Mouse (Mus musculus) kidney, embryonic 15.5 days (tissue): Measurements from ENCODE around the gene Postn. TPM values are rescaled to one million over a fixed set of nuclear protein-coding genes. Genes with fewer than 3 reads are reported as not detected.

Experiments used
- ATAC-seq: fragments of 200-750 bp; cut with Nextera tagmentation; replicated peaks from 2 replicates; pipeline ENCODE4 v1.8.0; 2017; ENCODE audit warnings: moderate TSS enrichment; ENCODE audit not compliant: low FRiP score
- H3K27ac ChIP-seq: fragments of 300-500 bp; sonication (generic); 2 replicates; pipeline ENCODE4 v1.5.1; 2015; ENCODE audit warnings: mild to moderate bottlenecking, inconsistent platforms
- H3K27me3 ChIP-seq: fragments of 300-500 bp; sonication (generic); 2 replicates; pipeline ENCODE4 v1.6.1; 2015; ENCODE audit warnings: inconsistent platforms
- H3K36me3 ChIP-seq: fragments of 300-500 bp; sonication (generic); 2 replicates; pipeline ENCODE4 v1.6.1; 2015; ENCODE audit warnings: inconsistent platforms
- H3K4me1 ChIP-seq: fragments of 300-500 bp; sonication (generic); 2 replicates; pipeline ENCODE4 v1.6.1; 2015; ENCODE audit warnings: inconsistent platforms
- H3K4me2 ChIP-seq: fragments of 300-500 bp; sonication (generic); 2 replicates; pipeline ENCODE4 v1.6.1; 2015; ENCODE audit warnings: moderate library complexity, mild to moderate bottlenecking, inconsistent platforms
- H3K4me3 ChIP-seq: fragments of 300-500 bp; sonication (generic); replicated peaks from 2 replicates; pipeline ENCODE4 v1.5.1; 2015; ENCODE audit warnings: mild to moderate bottlenecking, inconsistent platforms
- H3K9ac ChIP-seq: fragments of 300-500 bp; sonication (generic); 2 replicates; pipeline ENCODE4 v1.6.1; 2015; ENCODE audit warnings: mild to moderate bottlenecking, inconsistent platforms
- H3K9me3 ChIP-seq: fragments of 300-500 bp; sonication (generic); replicated peaks from 2 replicates; pipeline ENCODE4 v1.6.1; 2016; ENCODE audit warnings: inconsistent platforms
- WGBS: fragments of 180-500 bp; shearing (Covaris S2); methylation state at CpG from one replicate; pipeline ENCODE4 v1.1.7; 2015; ENCODE audit warnings: mixed read lengths; 5-methylcytosine and 5-hydroxymethylcytosine counted together
- polyA plus RNA-seq: library from polyadenylated mRNA; unstranded; fragments of >200 nt; fragmentation: Nextera tagmentation; extraction: Ambion mirVana; gene quantifications from 2 replicates; pipeline ENCODE4 v1.2.1, GENCODE M21; 2015

Gene Postn
- polyA plus RNA-seq, 1 experiment from 2014 or later: 153 TPM

DNA sequence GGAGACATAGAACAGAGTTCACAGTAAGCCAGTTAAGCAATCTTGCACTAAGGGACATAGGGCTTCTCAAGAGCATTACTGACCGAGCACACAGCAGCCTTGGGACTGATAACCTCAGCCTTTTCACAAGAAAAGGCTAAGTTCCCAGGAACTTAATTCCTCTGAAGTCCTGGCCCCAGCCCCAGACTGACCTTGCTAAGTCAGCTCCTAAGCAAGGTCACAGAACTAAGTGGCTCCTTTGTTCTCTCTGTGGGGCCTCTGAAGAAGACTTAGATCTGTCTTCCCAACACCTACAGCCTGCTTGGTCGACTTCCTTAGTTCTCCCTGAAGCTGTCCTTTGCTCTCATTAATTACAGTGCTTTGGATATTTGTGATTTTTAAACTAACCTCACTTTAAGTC, 38.4 kb downstream of the Postn start:
- Histone ChIP-seq H3K9ac (no peak overlapping the region), H3K4me3 (no peak overlapping the region), H3K9me3 (no peaks in the 10 kb centered on the region), H3K27ac (no peak overlapping the region), H3K27me3 (no peaks in the 10 kb centered on the region), H3K36me3 (no peaks in the 10 kb centered on the region), H3K4me1 (no peaks in the 10 kb centered on the region), H3K4me2 (no peak overlapping the region)
- WGBS: 19% methylated on average over 2 of the region's 2 CpGs
- ATAC-seq: no peak

GRCm38 (mm10) chr3:54399911-54400310, 39.0 kb downstream of the Postn start:
- H3K4me1 ChIP-seq: no peaks in the 10 kb centered on the region
- H3K36me3 ChIP-seq: no peaks in the 10 kb centered on the region
- no peak overlapping the region for H3K4me3 ChIP-seq

GRCm38 (mm10) chr3:54400617-54401016, 39.7 kb downstream of the Postn start:
- H3K4me3 ChIP-seq: no peak overlapping the region
- no peak overlapping the region for H3K9ac ChIP-seq
- no peak overlapping the region for H3K27ac ChIP-seq
- WGBS: 83% methylated on average over 1 of the region's 1 CpGs
- H3K27me3 ChIP-seq: no peaks in the 10 kb centered on the region
- no peaks in the 10 kb centered on the region for H3K9me3 ChIP-seq
- no peaks in the 10 kb centered on the region for H3K36me3 ChIP-seq
- no peak overlapping the region for H3K4me2 ChIP-seq
- no peak for ATAC-seq
- H3K4me1 ChIP-seq: no peaks in the 10 kb centered on the region

More at GRCm38 (mm10) chr3:54399911-54400310, 39.0 kb downstream of the Postn start:
- 33% methylated on average over 2 of the region's 2 CpGs for WGBS
- Histone ChIP-seq H3K27ac (no peak overlapping the region), H3K9me3 (no peaks in the 10 kb centered on the region), H3K9ac (no peak overlapping the region), H3K4me2 (no peak overlapping the region), H3K27me3 (no peaks in the 10 kb centered on the region)
- ATAC-seq: no peak

DNA sequence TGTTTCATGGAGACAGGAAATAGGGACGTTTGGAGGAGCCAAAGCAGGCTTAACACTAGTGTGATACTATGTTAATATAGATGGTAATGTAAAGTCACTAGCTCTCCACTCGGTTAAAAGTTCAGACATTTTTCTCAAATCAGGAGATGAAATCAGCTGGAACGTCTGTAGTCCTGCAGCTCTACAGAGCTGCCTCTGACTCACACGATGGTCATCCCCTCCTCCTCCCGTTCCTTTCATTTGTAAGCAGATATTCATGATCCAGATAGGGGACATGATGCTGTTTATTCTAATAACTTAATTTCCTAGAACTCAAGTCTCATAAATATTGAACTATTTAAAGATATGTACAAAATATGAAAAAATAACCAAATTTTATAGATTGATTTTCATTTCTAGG, 40.8 kb downstream of the Postn start:
- no peak overlapping the region for H3K27ac ChIP-seq
- no peaks in the 10 kb centered on the region for H3K9me3 ChIP-seq
- H3K9ac ChIP-seq: no peak overlapping the region
- no peaks in the 10 kb centered on the region for H3K36me3 ChIP-seq
- ATAC-seq: no peak
- no peak overlapping the region for H3K4me3 ChIP-seq
- WGBS: 77% methylated on average over 5 of the region's 5 CpGs
- H3K4me2 ChIP-seq: no peak overlapping the region
- H3K27me3 ChIP-seq: no peaks in the 10 kb centered on the region
- no peaks in the 10 kb centered on the region for H3K4me1 ChIP-seq

- H3K4me2 ChIP-seq: no peak overlapping the region
- no peak overlapping the region for H3K27ac ChIP-seq
- H3K36me3 ChIP-seq: no peaks in the 10 kb centered on the region
- H3K27me3 ChIP-seq: no peaks in the 10 kb centered on the region
- WGBS: 35% methylated on average over 3 of the region's 3 CpGs
- no peaks in the 10 kb centered on the region for H3K4me1 ChIP-seq
- H3K9ac ChIP-seq: no peak overlapping the region
- ATAC-seq: no peak
- no peaks in the 10 kb centered on the region for H3K9me3 ChIP-seq
- H3K4me3 ChIP-seq: no peak overlapping the region
These were observed 42.9 kb downstream of the Postn start for GRCm38 (mm10) chr3:54403791-54404190.

- WGBS: 49% methylated on average over 2 of the region's 2 CpGs
- no peak for ATAC-seq
These were observed 45.7 kb downstream of the Postn start for GRCm38 (mm10) chr3:54406567-54406966.

GRCm38 (mm10) chr3:54411052-54411451, 50.1 kb downstream of the Postn start:
- Histone ChIP-seq H3K9ac (no peak overlapping the region), H3K4me2 (no peak overlapping the region), H3K27me3 (no peaks in the 10 kb centered on the region), H3K36me3 (no peaks in the 10 kb centered on the region), H3K4me1 (0 out of 2 replicates have a peak, but pooled peaks cover 4% of the 10 kb centered on the region), H3K27ac (no peak overlapping the region), H3K9me3 (no peaks in the 10 kb centered on the region), H3K4me3 (no peak overlapping the region)
- no peak for ATAC-seq
- WGBS: 71% methylated on average over 3 of the region's 3 CpGs

More at GRCm38 (mm10) chr3:54406567-54406966, 45.7 kb downstream of the Postn start:
- Histone ChIP-seq H3K4me1 (no peaks in the 10 kb centered on the region), H3K4me3 (no peak overlapping the region), H3K9ac (no peak overlapping the region), H3K36me3 (no peaks in the 10 kb centered on the region), H3K27ac (no peak overlapping the region), H3K27me3 (no peaks in the 10 kb centered on the region), H3K4me2 (no peak overlapping the region), H3K9me3 (no peaks in the 10 kb centered on the region)

- Histone ChIP-seq H3K9me3 (no peaks in the 10 kb centered on the region), H3K9ac (no peak overlapping the region), H3K4me1 (peaks cover 8% of the 10 kb centered on the region; the same call in 1 of the 2 replicates), H3K4me3 (no peak overlapping the region), H3K36me3 (no peaks in the 10 kb centered on the region), H3K27ac (no peak overlapping the region), H3K4me2 (no peak overlapping the region), H3K27me3 (no peaks in the 10 kb centered on the region)
- WGBS: 58% methylated on average over 7 of the region's 7 CpGs
- no peak for ATAC-seq
These were observed 52.1 kb downstream of the Postn start for GRCm38 (mm10) chr3:54412885-54413583.

- peaks cover 12% of the 10 kb centered on the region; the same call in 1 of the 2 replicates for H3K4me1 ChIP-seq
- ATAC-seq: no peak
- H3K9me3 ChIP-seq: no peaks in the 10 kb centered on the region
- H3K36me3 ChIP-seq: no peaks in the 10 kb centered on the region
- no peak overlapping the region for H3K4me2 ChIP-seq
- no peak overlapping the region for H3K4me3 ChIP-seq
- no peaks in the 10 kb centered on the region for H3K27me3 ChIP-seq
- no peak overlapping the region for H3K9ac ChIP-seq
- H3K27ac ChIP-seq: no peak overlapping the region
- 80% methylated on average over 1 of the region's 1 CpGs for WGBS
These were observed 52.6 kb downstream of the Postn start for GRCm38 (mm10) chr3:54413584-54413897.

DNA sequence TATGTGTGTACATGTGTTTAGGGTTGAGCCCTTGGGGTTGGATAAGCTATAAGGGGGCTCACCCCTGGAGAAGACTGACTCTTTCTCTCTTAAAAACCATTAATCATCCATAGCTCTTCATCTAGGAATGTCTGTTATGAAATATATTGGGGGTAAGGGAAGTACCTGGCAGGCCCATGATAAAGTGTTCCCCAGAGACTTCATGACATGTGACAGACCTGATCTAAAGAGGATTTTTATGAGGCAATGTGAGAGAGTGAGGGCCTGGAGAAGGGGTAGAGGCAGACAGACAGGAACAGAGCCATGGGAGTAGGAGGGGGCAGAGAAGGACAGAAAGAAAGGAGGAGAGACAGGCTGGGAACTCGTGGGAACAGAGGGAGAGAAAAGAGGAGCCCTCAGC, 53.5 kb downstream of the Postn start:
- ATAC-seq: no peak
- Histone ChIP-seq H3K9ac (no peak overlapping the region), H3K4me3 (no peak overlapping the region), H3K36me3 (no peaks in the 10 kb centered on the region), H3K4me2 (no peak overlapping the region), H3K27ac (no peak overlapping the region), H3K9me3 (no peaks in the 10 kb centered on the region), H3K4me1 (peaks cover 12% of the 10 kb centered on the region; the same call in 1 of the 2 replicates), H3K27me3 (no peaks in the 10 kb centered on the region)
- 78% methylated on average over 1 of the region's 1 CpGs for WGBS

- WGBS: 34% methylated on average over 6 of the region's 6 CpGs
These were observed 57.0 kb downstream of the Postn start for GRCm38 (mm10) chr3:54417833-54418386.

DNA sequence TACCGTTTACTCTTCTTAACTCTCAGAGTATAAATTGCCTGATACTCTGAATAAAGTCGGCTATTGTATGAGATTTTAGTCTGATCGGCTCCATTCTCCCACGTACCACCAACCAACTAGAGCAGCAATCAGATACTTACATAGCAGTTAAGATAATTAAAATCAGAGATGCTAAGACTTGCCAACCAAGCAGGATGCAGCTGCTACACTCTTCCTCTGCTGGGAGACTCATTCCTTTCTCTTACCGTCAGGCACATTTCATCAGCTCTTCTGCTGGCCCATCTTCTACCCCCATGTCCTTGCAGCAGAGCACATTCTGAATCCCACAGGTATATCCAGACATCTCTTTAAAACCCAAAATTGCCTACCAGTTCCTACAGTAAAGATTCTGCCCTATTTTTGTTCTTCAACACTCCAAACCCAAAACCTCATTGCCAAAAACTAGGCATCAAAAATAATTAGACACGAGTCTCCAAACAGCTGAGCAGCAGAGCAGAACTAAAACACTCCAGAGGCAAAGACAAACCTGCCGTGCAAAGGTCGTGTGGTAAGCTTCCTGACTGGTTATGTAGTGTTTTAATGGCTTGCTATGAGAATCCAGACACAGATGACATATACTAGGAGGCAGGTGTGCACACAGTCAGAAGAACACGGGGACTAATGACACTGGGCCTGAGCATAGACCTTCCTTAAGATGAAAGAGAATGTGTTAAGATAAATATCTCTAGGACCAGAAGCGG, 59.5 kb downstream of the Postn start:
- Histone ChIP-seq H3K27me3 (no peaks in the 10 kb centered on the region), H3K27ac (peak overlapping the region; percentile 11), H3K9me3 (no peaks in the 10 kb centered on the region), H3K4me2 (no peak overlapping the region), H3K4me3 (no peak overlapping the region), H3K9ac (no peak overlapping the region), H3K36me3 (no peaks in the 10 kb centered on the region), H3K4me1 (peaks cover 14% of the 10 kb centered on the region; the same call in 1 of the 2 replicates)
- ATAC-seq: 0 out of 2 replicates have a peak, but pooled peaks have one; percentile 56
- 57% methylated on average over 10 of the region's 10 CpGs for WGBS

More at GRCm38 (mm10) chr3:54417833-54418386, 57.0 kb downstream of the Postn start:
- H3K9ac ChIP-seq: no peak overlapping the region
- H3K27ac ChIP-seq: no peak overlapping the region
- no peaks in the 10 kb centered on the region for H3K9me3 ChIP-seq
- no peaks in the 10 kb centered on the region for H3K36me3 ChIP-seq
- no peaks in the 10 kb centered on the region for H3K27me3 ChIP-seq
- peaks cover 14% of the 10 kb centered on the region; the same call in 1 of the 2 replicates for H3K4me1 ChIP-seq
- no peak for ATAC-seq
- no peak overlapping the region for H3K4me3 ChIP-seq
- no peak overlapping the region for H3K4me2 ChIP-seq
